Mouse (Mus musculus) C2C12 (cell line): ENCODE data around the gene Pax1.

Experiments
- CEBPB ChIP-seq: IDR thresholded peaks from one replicate; pipeline ENCODE4 v1.6.1; 2011; ENCODE audit warnings: low read depth, mild to moderate bottlenecking, control low read depth, moderate library complexity
- CTCF ChIP-seq: IDR thresholded peaks from one replicate; pipeline ENCODE4 v1.5.1; 2011; ENCODE audit not compliant: control insufficient read depth, insufficient read depth, insufficient read length
- MYOG ChIP-seq: IDR thresholded peaks from one replicate; pipeline ENCODE4 v1.6.1; 2011; ENCODE audit not compliant: control insufficient read depth, insufficient read length; ENCODE audit errors: extremely low read depth
- USF1 ChIP-seq: IDR thresholded peaks from one replicate; pipeline ENCODE4 v1.6.1; 2011; ENCODE audit warnings: low read depth, mild to moderate bottlenecking, control low read depth, moderate library complexity

GRCm38 (mm10) chr2:147359716-147360115, 2.0 kb upstream of the Pax1 start:
- no peak for TF ChIP-seq CTCF
- no peak for TF ChIP-seq CEBPB
- TF ChIP-seq MYOG: no peak
- TF ChIP-seq USF1: no peak
